ENCODE assay signal across 8 mouse cellular contexts in genomic region chr11:104550406-104550974, GRCm38 (mm10). TPM values are rescaled to one million over a fixed set of nuclear protein-coding genes. Genes with fewer than 3 reads are reported as not detected.
DNase-seq lines count a peak whose midpoint lies in the region; ATAC-seq lines count a peak whose summit lies in the region.

Gene Cdc27, minus strand, starts transcription at chr11:104550620.
Gene Myl4, plus strand, starts transcription at chr11:104550663.

- WGBS in forebrain, embryonic 14.5 days: 2% methylated on average over 35 of the region's 35 CpGs
- WGBS in neural tube, embryonic 15.5 days: under 1% methylated on average over 35 of the region's 35 CpGs

- peak within 1 kb of the TSS; percentile 95 for H3K4me3 ChIP-seq in forebrain, embryonic 14.5 days (ENCODE audit: low read depth, low read length)
- peak within 1 kb of the TSS; percentile 82 for H3K4me3 ChIP-seq in neural tube, embryonic 15.5 days (replicated peaks)

- H3K9me3 ChIP-seq in forebrain, embryonic 14.5 days (replicated peaks; ENCODE audit: control insufficient read depth, low read length): no peaks in the 10 kb centered on the region
- H3K9me3 ChIP-seq in neural tube, embryonic 15.5 days (replicated peaks): no peaks in the 10 kb centered on the region

- ATAC-seq in forebrain, embryonic 14.5 days: peak; percentile 98
- ATAC-seq in neural tube, embryonic 15.5 days (ENCODE audit: low FRiP score): peak; percentile 97

- peak within 1 kb of the TSS; percentile 77 for H3K4me2 ChIP-seq in forebrain, embryonic 14.5 days (ENCODE audit: low read length)
- H3K4me2 ChIP-seq in neural tube, embryonic 15.5 days: peak within 1 kb of the TSS; percentile 76

- H3K9ac ChIP-seq in forebrain, embryonic 14.5 days (ENCODE audit: low read length): peak within 1 kb of the TSS; percentile 100
- peak within 1 kb of the TSS; percentile 100 for H3K9ac ChIP-seq in neural tube, embryonic 15.5 days (replicated peaks)

- intact Hi-C loops in heart, postnatal 14 days (cut with DNase I): no loop called here

- H3K27me3 ChIP-seq in forebrain, embryonic 14.5 days (replicated peaks; ENCODE audit: control insufficient read depth, insufficient read depth, low read length): no peaks in the 10 kb centered on the region
- no peaks in the 10 kb centered on the region for H3K27me3 ChIP-seq in neural tube, embryonic 15.5 days (replicated peaks)

- DNase-seq in ES-CJ7 (ENCODE audit: low read depth, low spot score): peak; percentile 99
- DNase-seq in cerebellum, adult 11 months: peak; percentile 100
- DNase-seq in forebrain, embryonic 14.5 days (ENCODE audit: low spot score): peak; percentile 99
- peak; percentile 99 for DNase-seq in heart, postnatal 14 days
- DNase-seq in layer of hippocampus, adult 11-12 months (ENCODE audit: low spot score): peak; percentile 100
- peak; percentile 97 for DNase-seq in lung, adult 18-20 months
- DNase-seq in testis, postnatal 14 days (ENCODE audit: low spot score): peak; percentile 97

- peaks cover 8% of the 10 kb centered on the region; the same call in 1 of the 2 replicates for H3K4me1 ChIP-seq in forebrain, embryonic 14.5 days (ENCODE audit: control insufficient read depth, insufficient read depth, low read length)
- peaks cover 20% of the 10 kb centered on the region for H3K4me1 ChIP-seq in neural tube, embryonic 15.5 days

- peak within 1 kb of the TSS; percentile 83 for H3K27ac ChIP-seq in forebrain, embryonic 14.5 days (ENCODE audit: low read depth, low read length)
- peak within 1 kb of the TSS; percentile 88 for H3K27ac ChIP-seq in neural tube, embryonic 15.5 days (replicated peaks)

- 0 out of 2 replicates have a peak, but pooled peaks cover 3% of the 10 kb centered on the region for H3K36me3 ChIP-seq in forebrain, embryonic 14.5 days (ENCODE audit: control insufficient read depth, insufficient read depth, low read length)
- 0 out of 2 replicates have a peak, but pooled peaks cover 4% of the 10 kb centered on the region for H3K36me3 ChIP-seq in neural tube, embryonic 15.5 days

RNA-seq across cellular contexts. Expression of gene Cdc27, which starts in this region (rescaled TPM):
- polyA plus RNA-seq in forebrain, embryonic 14.5 days (2014; fragmentation: Nextera tagmentation; extraction: Ambion mirVana): 50.2 and 50.4 TPM in 2 replicates
- 10 to 100 TPM; 23.2 to 26.5 TPM for total RNA-seq in heart, postnatal 14 days (2021)
- polyA plus RNA-seq in neural tube, embryonic 15.5 days (2015; fragmentation: Nextera tagmentation; extraction: Ambion mirVana): 34.8 and 39.1 TPM in 2 replicates

RNA-seq across cellular contexts. Expression of gene Myl4, which starts in this region (rescaled TPM):
- 1.7 and 3.0 TPM in 2 replicates for polyA plus RNA-seq in forebrain, embryonic 14.5 days (2014; fragmentation: Nextera tagmentation; extraction: Ambion mirVana)
- 100 to 1,000 TPM; 280 to 698 TPM for total RNA-seq in heart, postnatal 14 days (2021)
- polyA plus RNA-seq in neural tube, embryonic 15.5 days (2015; fragmentation: Nextera tagmentation; extraction: Ambion mirVana): 16.2 and 19.5 TPM in 2 replicates

Comparison
In these comparisons a context has a peak if more than half of its experiments do, and no peak if none do; other contexts are left out.
1. Peak in every context shown above with its lines: DNase-seq, ATAC-seq, H3K4me3 ChIP-seq and H3K27ac ChIP-seq.